Mouse (Mus musculus) hindlimb bud, embryonic 11.5 days (tissue): ENCODE data around the gene Brd7.

Experiments used
- DNase-seq: peaks from one replicate; pipeline ENCODE4 v3.0.0-alpha.2; 2012; ENCODE audit warnings: low read depth, low spot score; ENCODE audit errors: extremely low spot score

The Brd7 gene

GRCm38 (mm10) chr8:88285469-88286356 is 76.3 kb downstream of the Brd7 start:
- no peak for DNase-seq

- no peak for DNase-seq
These were observed 77.3 kb downstream of the Brd7 start for GRCm38 (mm10) chr8:88284738-88285137.

GRCm38 (mm10) chr8:88283243-88284115 is 78.5 kb downstream of the Brd7 start:
- DNase-seq: no peak

- peak; percentile 53 for DNase-seq
These were observed 79.3 kb downstream of the Brd7 start for GRCm38 (mm10) chr8:88282684-88283083.
